Mouse (Mus musculus) frontal cortex, postnatal 14 days (tissue): ENCODE measurements around the gene Camkv.

Experiments
- DNase-seq, 2 experiments: peaks; one replicate each; pipeline ENCODE4 v3.0.0; 2022; ENCODE audit warnings: low spot score in 2 of 2

The Camkv gene

GRCm38 (mm10) chr9:107923021-107923420 lies 12.5 kb upstream of the Camkv start:
- DNase-seq = no peak

- no peak for DNase-seq
Observed at GRCm38 (mm10) chr9:107923956-107924355, 11.5 kb upstream of the Camkv start.

GRCm38 (mm10) chr9:107925251-107925650 lies 10.2 kb upstream of the Camkv start:
- no peak for DNase-seq

GRCm38 (mm10) chr9:107926920-107927420 lies 8.5 kb upstream of the Camkv start:
- DNase-seq = no peak

- DNase-seq = peak in 1 of 2 experiments; percentile 38
Observed at GRCm38 (mm10) chr9:107927749-107928148, 7.7 kb upstream of the Camkv start.

- DNase-seq = no peak
Observed at GRCm38 (mm10) chr9:107928169-107928568, 7.3 kb upstream of the Camkv start, which contains the start of gene Actl11. Gene Actl11 (plus strand): TSS chr9:107928469.

GRCm38 (mm10) chr9:107932221-107932620 lies 3.3 kb upstream of the Camkv start:
- no peak for DNase-seq

GRCm38 (mm10) chr9:107934146-107934545 lies 1.3 kb upstream of the Camkv start:
- peak in 1 of 2 experiments; percentile 35 for DNase-seq

GRCm38 (mm10) chr9:107935790-107936214 lies 328 bp downstream of the Camkv start:
- DNase-seq = no peak

GRCm38 (mm10) chr9:107936215-107936822 lies 845 bp downstream of the Camkv start:
- DNase-seq = peak; percentile 48 to 61

GRCm38 (mm10) chr9:107936831-107937230 lies 1.4 kb downstream of the Camkv start:
- no peak for DNase-seq

GRCm38 (mm10) chr9:107947241-107948194 lies 12.0 kb downstream of the Camkv start:
- DNase-seq = no peak

- no peak for DNase-seq
Observed at GRCm38 (mm10) chr9:107949184-107949921, 13.9 kb downstream of the Camkv start.

GRCm38 (mm10) chr9:107949922-107950235 lies 14.4 kb downstream of the Camkv start, which contains the start of gene Traip:
Gene Traip (plus strand): TSS chr9:107950136.
- no peak for DNase-seq

GRCm38 (mm10) chr9:107950460-107951355 lies 15.2 kb downstream of the Camkv start:
- peak; percentile 85 to 90 for DNase-seq

GRCm38 (mm10) chr9:107955613-107956289 lies 20.3 kb downstream of the Camkv start:
- no peak for DNase-seq

GRCm38 (mm10) chr9:107957141-107957540 lies 21.7 kb downstream of the Camkv start:
- no peak for DNase-seq

GRCm38 (mm10) chr9:107959896-107960295 lies 24.4 kb downstream of the Camkv start:
- no peak for DNase-seq

- no peak for DNase-seq
Observed at GRCm38 (mm10) chr9:107960928-107961327, 25.5 kb downstream of the Camkv start.

GRCm38 (mm10) chr9:107961351-107961762 lies 25.9 kb downstream of the Camkv start:
- peak; percentile 72 to 81 for DNase-seq
